Mouse (Mus musculus) heart, adult 2 months (tissue): ENCODE results near the gene Ndufs2. TPM values are rescaled to one million over a fixed set of nuclear protein-coding genes. Genes with fewer than 3 reads are reported as not detected.

Source experiments
- DNase-seq, 2 experiments: peaks; one replicate each; pipeline ENCODE4 v3.0.0; 2021
- H3K27ac ChIP-seq: fragments of 200-600 bp; 2 replicates; pipeline ENCODE4 v1.8.1; 2022
- H3K27me3 ChIP-seq: fragments of 200-500 bp; 2 replicates; pipeline ENCODE4 v1.6.1; 2012; ENCODE audit warnings: mild to moderate bottlenecking, low read length, inconsistent platforms, mixed read lengths; ENCODE audit not compliant: control insufficient read depth, insufficient read depth
- H3K36me3 ChIP-seq: fragments of 200-500 bp; 2 replicates; pipeline ENCODE4 v1.6.1; 2012; ENCODE audit warnings: low read length, inconsistent platforms; ENCODE audit not compliant: control insufficient read depth, insufficient read depth
- H3K4me1 ChIP-seq: fragments of 200-500 bp; 2 replicates; pipeline ENCODE4 v1.6.1; 2011; ENCODE audit warnings: low read length; ENCODE audit not compliant: control insufficient read depth, insufficient read depth
- H3K4me3 ChIP-seq: fragments of 200-600 bp; 2 replicates; pipeline ENCODE4 v1.8.1; 2022
- H3K79me2 ChIP-seq: fragments of 200-500 bp; replicated peaks from 2 replicates; pipeline ENCODE4 v1.6.1; 2012; ENCODE audit warnings: mild to moderate bottlenecking, inconsistent platforms, low read length, moderate library complexity, mixed read lengths; ENCODE audit not compliant: control insufficient read depth, insufficient read depth
- H3K9ac ChIP-seq: fragments of 200-500 bp; 2 replicates; pipeline ENCODE4 v1.6.1; 2012; ENCODE audit warnings: low read depth, mild to moderate bottlenecking, control low read depth, inconsistent platforms, low read length, mixed read lengths
- CTCF ChIP-seq: fragments of 200-600 bp; IDR thresholded peaks from 2 replicates; pipeline ENCODE4 v1.8.1; 2022; ENCODE audit warnings: antibody characterized with exemption, mild to moderate bottlenecking, moderate library complexity
- EP300 ChIP-seq: fragments of 200-500 bp; IDR thresholded peaks from 2 replicates; pipeline ENCODE4 v1.6.1; 2011; ENCODE audit warnings: low read depth, low read length, control low read depth; ENCODE audit not compliant: insufficient read depth
- POLR2A ChIP-seq: fragments of 200-500 bp; IDR thresholded peaks from 2 replicates; pipeline ENCODE4 v1.6.1; 2011; ENCODE audit warnings: mild to moderate bottlenecking, low read depth, low read length, control low read depth; ENCODE audit not compliant: insufficient read depth
- WGBS: fragments of 180-500 bp; shearing (Covaris S2); methylation state at CpG from one replicate; pipeline ENCODE4 v1.1.7; 2018; 5-methylcytosine and 5-hydroxymethylcytosine counted together
- intact Hi-C: fragments of 180-260 bp; cut with DNase I; formaldehyde crosslinking; loops from one replicate; pipeline ENCODE4 v1.15.1; 2025
- polyA plus RNA-seq: library from polyadenylated mRNA; depleted of rRNA; stranded (reverse); fragments of >200 nt; gene quantifications from 2 replicates; pipeline ENCODE4 v1.2.3, GENCODE M21; 2012
- total RNA-seq, 2 experiments: library from RNA; stranded (reverse); gene quantifications; 2 replicates each; pipeline ENCODE4 v1.2.3; 2021

Gene Ndufs2
- total and polyA plus RNA-seq, 3 experiments, result 997 to 1,610 (median 1,369) TPM

DNA sequence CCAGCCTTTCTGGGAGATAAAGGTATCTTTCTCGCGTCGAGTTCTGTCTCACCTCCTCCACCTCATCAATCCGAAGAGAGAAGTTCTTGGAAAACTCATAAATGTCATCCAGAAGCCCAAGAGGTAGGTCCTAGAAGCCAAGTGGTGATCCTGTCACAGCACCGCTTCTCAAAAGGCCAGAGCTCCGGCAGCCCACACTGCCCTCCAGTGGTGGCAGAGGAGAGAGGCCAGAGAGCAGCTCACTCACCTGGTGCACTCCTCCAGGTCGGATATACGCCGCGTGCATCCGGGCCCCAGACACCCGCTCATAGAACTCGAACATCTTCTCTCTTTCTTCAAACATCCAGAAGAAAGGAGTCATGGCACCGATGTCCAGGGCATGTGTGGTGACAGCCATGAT, 12.7 kb downstream of the Ndufs2 start:
- intact Hi-C loops, result loop anchor here (2.0 kb wide), 1 partner anchor 16 kb away; the partner anchor contains the start of gene Tomm40l
- TF ChIP-seq CTCF (peak; percentile 85), EP300 (no peak), POLR2A (no peak)
- no peak overlapping the region for H3K27ac ChIP-seq
- peaks cover 21% of the 10 kb centered on the region for H3K36me3 ChIP-seq
- H3K9ac ChIP-seq, result no peak overlapping the region
- peaks cover 3% of the 10 kb centered on the region; the same call in 1 of the 2 replicates for H3K4me1 ChIP-seq
- H3K79me2 ChIP-seq, result no peaks in the 10 kb centered on the region; the same call in none of the 2 replicates
- H3K4me3 ChIP-seq, result no peak overlapping the region
- 69% methylated on average over 14 of the region's 14 CpGs for WGBS
- DNase-seq, result peak; percentile 55 to 69
- H3K27me3 ChIP-seq, result no peaks in the 10 kb centered on the region

GRCm38 (mm10) chr1:171237438-171237837, 13.8 kb downstream of the Ndufs2 start:
- TF ChIP-seq CTCF (no peak), POLR2A (no peak), EP300 (no peak)
- H3K27me3 ChIP-seq, result no peaks in the 10 kb centered on the region
- H3K9ac ChIP-seq, result no peak overlapping the region
- peaks cover 2% of the 10 kb centered on the region for H3K4me1 ChIP-seq
- no peak for DNase-seq
- H3K36me3 ChIP-seq, result peaks cover 21% of the 10 kb centered on the region
- WGBS, result 64% methylated on average over 6 of the region's 6 CpGs
- no peaks in the 10 kb centered on the region for H3K79me2 ChIP-seq
- no peak overlapping the region for H3K27ac ChIP-seq
- intact Hi-C loops, result no loop called here
- H3K4me3 ChIP-seq, result no peak overlapping the region

DNA sequence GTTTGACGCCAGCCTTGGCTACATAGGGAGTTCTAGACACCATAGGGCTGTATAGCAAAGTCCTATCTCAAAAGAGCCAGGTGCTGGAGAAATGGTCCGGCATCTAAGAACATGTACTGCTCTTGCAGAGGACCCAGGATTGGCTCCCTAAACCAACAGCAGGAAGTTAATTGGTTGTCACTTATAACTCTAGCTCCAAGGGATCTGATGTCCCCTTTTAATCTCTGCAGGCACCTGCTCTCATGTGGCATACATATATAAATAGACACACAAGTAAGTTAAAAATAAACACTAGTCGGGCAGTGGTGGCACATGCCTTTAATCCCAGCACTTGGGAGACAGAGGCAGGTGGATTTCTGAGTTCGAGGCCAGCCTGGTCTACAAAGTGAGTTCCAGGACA, 15.4 kb downstream of the Ndufs2 start:
- Histone ChIP-seq H3K79me2 (no peaks in the 10 kb centered on the region), H3K4me1 (peaks cover 2% of the 10 kb centered on the region), H3K9ac (no peak overlapping the region), H3K36me3 (peaks cover 21% of the 10 kb centered on the region), H3K4me3 (no peak overlapping the region), H3K27me3 (no peaks in the 10 kb centered on the region), H3K27ac (peak overlapping the region; percentile 61)
- WGBS, result 56% methylated on average over 4 of the region's 4 CpGs
- no peak for DNase-seq
- TF ChIP-seq POLR2A (no peak), EP300 (no peak), CTCF (no peak)
- intact Hi-C loops, result no loop called here

- DNase-seq, result no peak
- WGBS, result 88% methylated on average over 4 of the region's 4 CpGs
- H3K4me1 ChIP-seq, result no peaks in the 10 kb centered on the region; the same call in none of the 2 replicates
- no peak overlapping the region for H3K4me3 ChIP-seq
- peaks cover 12% of the 10 kb centered on the region for H3K36me3 ChIP-seq
- TF ChIP-seq EP300 (no peak), CTCF (no peak), POLR2A (no peak)
- no peak overlapping the region for H3K27ac ChIP-seq
- no peak overlapping the region for H3K9ac ChIP-seq
- H3K79me2 ChIP-seq, result no peaks in the 10 kb centered on the region
- H3K27me3 ChIP-seq, result no peaks in the 10 kb centered on the region
- intact Hi-C loops, result no loop called here
Observed at GRCm38 (mm10) chr1:171234538-171234937, 16.6 kb downstream of the Ndufs2 start.

GRCm38 (mm10) chr1:171234126-171234525, 17.1 kb downstream of the Ndufs2 start, which contains the start of gene Fcer1g:
Fcer1g (minus strand) TSS chr1:171234365.
- DNase-seq, result peak; percentile 51 to 67
- Histone ChIP-seq H3K27ac (peak within 1 kb of the TSS; percentile 28), H3K9ac (0 out of 2 replicates have a peak within 1 kb of the TSS, but pooled peaks have one; percentile 37), H3K27me3 (no peaks in the 10 kb centered on the region), H3K4me1 (no peaks in the 10 kb centered on the region; the same call in none of the 2 replicates), H3K4me3 (no peak within 1 kb of the TSS), H3K36me3 (peaks cover 12% of the 10 kb centered on the region), H3K79me2 (no peaks in the 10 kb centered on the region)
- intact Hi-C loops, result no loop called here
- 82% methylated on average over 14 of the region's 14 CpGs for WGBS
- TF ChIP-seq CTCF (no peak), POLR2A (peak; percentile 62; the same call in 1 of the 2 replicates)

- DNase-seq, result no peak
- TF ChIP-seq CTCF (no peak), EP300 (no peak), POLR2A (no peak)
- no peak overlapping the region for H3K9ac ChIP-seq
- H3K27me3 ChIP-seq, result no peaks in the 10 kb centered on the region
- WGBS, result 63% methylated on average over 12 of the region's 12 CpGs
- peaks cover 12% of the 10 kb centered on the region for H3K36me3 ChIP-seq
- H3K4me1 ChIP-seq, result no peaks in the 10 kb centered on the region; the same call in none of the 2 replicates
- H3K4me3 ChIP-seq, result no peak overlapping the region
- H3K79me2 ChIP-seq, result no peaks in the 10 kb centered on the region
- H3K27ac ChIP-seq, result peak overlapping the region; percentile 28
- intact Hi-C loops, result no loop called here
Observed at GRCm38 (mm10) chr1:171232800-171233730, 18.1 kb downstream of the Ndufs2 start.
